In the genomic region with DNA sequence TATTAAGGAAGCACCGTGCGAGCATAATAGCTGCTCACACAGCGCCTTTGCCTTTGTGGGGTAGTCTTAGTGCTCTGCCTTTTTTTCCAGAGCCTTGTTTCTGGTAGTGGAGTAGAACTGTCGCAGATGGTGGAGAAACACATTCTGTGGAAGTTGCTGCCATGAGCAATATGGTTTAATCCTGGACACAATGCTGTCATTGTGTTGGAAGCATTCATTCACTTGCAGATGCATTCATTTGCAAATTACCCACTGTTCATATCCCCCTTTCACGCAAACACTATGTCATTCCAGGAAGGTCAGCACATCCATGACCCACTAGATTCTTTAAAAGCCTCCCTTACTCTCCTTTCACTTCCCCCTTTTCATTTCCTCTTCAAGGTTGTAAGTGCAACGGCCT, we compare ENCODE assay signal across 12 mouse cellular contexts.
DNase-seq lines count a peak whose midpoint lies in the region; ATAC-seq and TF ChIP-seq lines count a peak whose summit lies in the region.
"Had no signal": no experiment of that assay in that cellular context is flagged by ENCODE, and none has a peak within 500 bp of the region (broad histone marks: within the 10 kb centered on the region; RNA-seq: fewer than 3 reads in every experiment).

No protein-coding gene starts in this region.

- no peaks in the 10 kb centered on the region for H3K36me3 ChIP-seq in hindbrain, embryonic 10.5 days
- H3K36me3 ChIP-seq in midbrain, embryonic 13.5 days, result no peaks in the 10 kb centered on the region
- H3K36me3 ChIP-seq: embryonic facial prominence, embryonic 13.5 days had no signal

- no peak overlapping the region for H3K4me3 ChIP-seq in hindbrain, embryonic 10.5 days
- H3K4me3 ChIP-seq in midbrain, embryonic 13.5 days (replicated peaks), result no peak overlapping the region
- H3K4me3 ChIP-seq in layer of hippocampus, adult 2 months, result no peak overlapping the region
- H3K4me3 ChIP-seq: embryonic facial prominence, embryonic 13.5 days had no signal

- H3K4me2 ChIP-seq in midbrain, embryonic 13.5 days (replicated peaks), result no peak overlapping the region
- H3K4me2 ChIP-seq: embryonic facial prominence, embryonic 13.5 days had no signal

- ATAC-seq in midbrain, embryonic 13.5 days, result peak; percentile 98

- 13% methylated on average over 6 of the region's 6 CpGs for WGBS in hindbrain, embryonic 10.5 days
- WGBS in midbrain, embryonic 13.5 days, result 2% methylated on average over 6 of the region's 6 CpGs

- H3K9ac ChIP-seq in midbrain, embryonic 13.5 days (replicated peaks), result no peak overlapping the region
- H3K9ac ChIP-seq: embryonic facial prominence, embryonic 13.5 days had no signal

- no peaks in the 10 kb centered on the region for H3K27me3 ChIP-seq in hindbrain, embryonic 10.5 days (ENCODE audit: insufficient read depth, poor library complexity, severe bottlenecking)
- H3K27me3 ChIP-seq in midbrain, embryonic 13.5 days, result peaks cover 8% of the 10 kb centered on the region; the same call in 1 of the 2 replicates
- H3K27me3 ChIP-seq: embryonic facial prominence, embryonic 13.5 days had no signal

- H3K27ac ChIP-seq in hindbrain, embryonic 10.5 days, result peak overlapping the region; percentile 80
- peak overlapping the region; percentile 19 for H3K27ac ChIP-seq in midbrain, embryonic 13.5 days
- no peak overlapping the region for H3K27ac ChIP-seq in layer of hippocampus, adult 2 months
- H3K27ac ChIP-seq: embryonic facial prominence, embryonic 13.5 days had no signal

- H3K4me1 ChIP-seq in hindbrain, embryonic 10.5 days (replicated peaks), result peaks cover 19% of the 10 kb centered on the region
- peaks cover 12% of the 10 kb centered on the region for H3K4me1 ChIP-seq in midbrain, embryonic 13.5 days (replicated peaks)

- DNase-seq in Muller cell, postnatal 12 days (ENCODE audit: inconsistent ontology term), result peak; percentile 58
- DNase-seq in embryo, embryonic 11.5 days (ENCODE audit: low read depth, low spot score), result peak; percentile 23
- peak; percentile 56 for DNase-seq in hindbrain, embryonic 10.5 days (ENCODE audit: low spot score)
- no peak for DNase-seq in ovary, adult 18-20 months (ENCODE audit: low spot score)
- no peak for DNase-seq in layer of hippocampus, adult 2 months (ENCODE audit: low spot score in 2 of 2)
- no peak for DNase-seq in spleen, adult 12 weeks (ENCODE audit: low spot score)
- no peak for DNase-seq in lung, postnatal 10 days
- DNase-seq: kidney, adult 18-20 months; right cerebral cortex, postnatal 25 days; thymus, postnatal 14 days had no signal

- no peak for TF ChIP-seq CTCF in layer of hippocampus, adult 2 months (conservative IDR thresholded peaks at IDR 0.05)

- 0 out of 2 replicates have a peak, but pooled peaks cover 2% of the 10 kb centered on the region for H3K9me3 ChIP-seq in hindbrain, embryonic 10.5 days
- no peaks in the 10 kb centered on the region for H3K9me3 ChIP-seq in midbrain, embryonic 13.5 days
- H3K9me3 ChIP-seq: embryonic facial prominence, embryonic 13.5 days had no signal

Comparison
In these comparisons a context has a peak if more than half of its experiments do, and no peak if none do; other contexts are left out.
1. DNase-seq: peak in Muller cell, postnatal 12 days (single experiment), embryo, embryonic 11.5 days (single experiment) and hindbrain, embryonic 10.5 days (single experiment); none in ovary, adult 18-20 months (single experiment), layer of hippocampus, adult 2 months (0 of 2), spleen, adult 12 weeks (single experiment) and lung, postnatal 10 days (single experiment).